ENCODE assay signal across 19 mouse cellular contexts in genomic region chr4:148912134-148912533, GRCm38 (mm10).
DNase-seq lines count a peak whose midpoint lies in the region; ATAC-seq and TF ChIP-seq lines count a peak whose summit lies in the region.
"Had no signal": no experiment of that assay in that cellular context is flagged by ENCODE, and none has a peak within 500 bp of the region (broad histone marks: within the 10 kb centered on the region; RNA-seq: fewer than 3 reads in every experiment).

No protein-coding gene starts in this region.

- H3K4me2 ChIP-seq in heart, embryonic 13.5 days, result peak overlapping the region; percentile 44
- peak overlapping the region; percentile 50 for H3K4me2 ChIP-seq in myocyte (ENCODE audit: low read depth)
- H3K4me2 ChIP-seq: embryonic facial prominence, embryonic 12.5 days; hindbrain, embryonic 15.5 days; liver, embryonic 15.5 days had no signal

- no peak overlapping the region for H3ac ChIP-seq in myocyte (ENCODE audit: control insufficient read depth, insufficient read length)

- H3K27ac ChIP-seq in heart, embryonic 13.5 days (replicated peaks), result peak overlapping the region; percentile 91
- H3K27ac ChIP-seq in kidney, adult 2 months (ENCODE audit: insufficient read depth, low read depth, low read length), result peak overlapping the region; percentile 26; the same call in 1 of the 2 replicates
- H3K27ac ChIP-seq in ES-E14 (ENCODE audit: insufficient read depth, low read depth, low read length, poor library complexity, severe bottlenecking), result peak overlapping the region; percentile 69; the same call in 1 of the 2 replicates
- H3K27ac ChIP-seq: embryonic facial prominence, embryonic 12.5 days; hindbrain, embryonic 15.5 days; liver, embryonic 15.5 days had no signal

- in situ Hi-C loops in ES-E14 (cut with MboI; ENCODE audit: low sequenced_read_pairs in 2 of 2, unreplicated experiment in 2 of 2), result loop anchor here (5.0 to 10.0 kb wide), 2 partner anchors 105 to 107 kb away; partner anchors contain the start of gene Casz1 (in 1 of the 2)

- TF ChIP-seq POLR2A in kidney, adult 2 months (IDR thresholded peaks at IDR 0.05; ENCODE audit: low read depth, low read length), result no peak
- TF ChIP-seq POLR2A in myocyte (IDR thresholded peaks at IDR 0.05; ENCODE audit: insufficient read length, low read depth), result no peak

- DNase-seq in heart, adult 18-20 months, result no peak
- no peak for DNase-seq in kidney, adult 2 months
- no peak for DNase-seq in kidney, postnatal 36 days
- no peak for DNase-seq in ES-E14 (ENCODE audit: low read depth, low spot score)
- DNase-seq in cerebellum, postnatal 4 days (ENCODE audit: low spot score in 2 of 2), result no peak
- DNase-seq: adrenal gland, postnatal 10 days; cerebellum, adult 9-10 months; forebrain, postnatal 0 days; lung, postnatal 14 days; right cerebral cortex, postnatal 4 days had no signal

- peaks cover 95% of the 10 kb centered on the region for H3K4me1 ChIP-seq in heart, embryonic 13.5 days
- H3K4me1 ChIP-seq in kidney, adult 2 months (ENCODE audit: control insufficient read depth, insufficient read depth, low read length), result peaks cover 34% of the 10 kb centered on the region
- H3K4me1 ChIP-seq in ES-E14 (ENCODE audit: control insufficient read depth in 2 of 2, insufficient read depth in 2 of 2, low read length in 2 of 2, poor library complexity in 1 of 2), result peaks cover 7 to 43% of the 10 kb centered on the region in 2 experiments
- H3K4me1 ChIP-seq: liver, embryonic 15.5 days had no signal

- WGBS in heart, embryonic 13.5 days, result 25% methylated on average over 7 of the region's 7 CpGs
- WGBS in kidney, adult 2 months, result 66% methylated on average over 7 of the region's 7 CpGs

- no peaks in the 10 kb centered on the region for H3K36me3 ChIP-seq in heart, embryonic 13.5 days
- H3K36me3 ChIP-seq in kidney, adult 2 months (ENCODE audit: control insufficient read depth, insufficient read depth, low read length), result no peaks in the 10 kb centered on the region
- no peaks in the 10 kb centered on the region for H3K36me3 ChIP-seq in ES-E14 (ENCODE audit: control insufficient read depth, insufficient read depth, low read length, poor library complexity, severe bottlenecking)
- H3K36me3 ChIP-seq in myocyte (ENCODE audit: control insufficient read depth, insufficient read depth), result no peaks in the 10 kb centered on the region
- H3K36me3 ChIP-seq: embryonic facial prominence, embryonic 12.5 days; G1E; hindbrain, embryonic 15.5 days; liver, embryonic 15.5 days had no signal

- no peaks in the 10 kb centered on the region for H3K79me2 ChIP-seq in myocyte (ENCODE audit: control insufficient read depth, insufficient read depth)

- H3K4me3 ChIP-seq in heart, embryonic 13.5 days, result no peak overlapping the region
- no peak overlapping the region for H3K4me3 ChIP-seq in kidney, adult 2 months (ENCODE audit: insufficient read depth, low read depth, low read length)
- no peak overlapping the region for H3K4me3 ChIP-seq in ES-E14 (ENCODE audit: insufficient read depth in 1 of 2, low read depth in 1 of 2, low read length in 2 of 2, poor library complexity in 1 of 2, severe bottlenecking in 1 of 2)
- no peak overlapping the region for H3K4me3 ChIP-seq in myocyte
- H3K4me3 ChIP-seq: embryonic facial prominence, embryonic 12.5 days; hindbrain, embryonic 15.5 days; liver, embryonic 15.5 days had no signal

- no peaks in the 10 kb centered on the region for H3K27me3 ChIP-seq in heart, embryonic 13.5 days (replicated peaks)
- H3K27me3 ChIP-seq in kidney, adult 2 months (replicated peaks; ENCODE audit: control insufficient read depth, insufficient read depth, low read length), result no peaks in the 10 kb centered on the region
- H3K27me3 ChIP-seq in myocyte (ENCODE audit: control insufficient read depth, insufficient read depth, insufficient read length), result no peaks in the 10 kb centered on the region

- no peaks in the 10 kb centered on the region for H3K9me3 ChIP-seq in heart, embryonic 13.5 days
- H3K9me3 ChIP-seq in ES-E14 (ENCODE audit: control insufficient read depth, insufficient read depth, low read depth, low read length), result no peaks in the 10 kb centered on the region
- H3K9me3 ChIP-seq: embryonic facial prominence, embryonic 12.5 days; G1E; hindbrain, embryonic 15.5 days; liver, embryonic 15.5 days had no signal

- no peak for ATAC-seq in heart, embryonic 13.5 days (ENCODE audit: extremely low read depth, insufficient number of reproducible peaks, low FRiP score, low TSS enrichment)
- ATAC-seq: activated CD4-positive, CD25-positive, alpha-beta regulatory T cell, adult 4 months; forebrain, postnatal 0 days; intestine, embryonic 16.5 days; midbrain, embryonic 16.5 days had no signal

- TF ChIP-seq CTCF in kidney, adult 2 months (conservative IDR thresholded peaks at IDR 0.05; ENCODE audit: insufficient read depth, insufficient read length, low read depth, low read length), result no peak

- H3K9ac ChIP-seq in heart, embryonic 13.5 days, result peak overlapping the region; percentile 71
- H3K9ac ChIP-seq in ES-E14 (ENCODE audit: insufficient read depth, low read depth, low read length, poor library complexity, severe bottlenecking), result no peak overlapping the region
- H3K9ac ChIP-seq: embryonic facial prominence, embryonic 12.5 days; forebrain, postnatal 0 days; hindbrain, embryonic 15.5 days; liver, embryonic 15.5 days had no signal

TF ChIP-seq in ES-E14, 5 proteins besides CTCF, POLR2A, EP300 and RAD21:
- no peak for TF ChIP-seq CHD2 (IDR thresholded peaks at IDR 0.05; ENCODE audit: low read depth, low read length)
- TF ChIP-seq ZC3H11A (IDR thresholded peaks at IDR 0.05; ENCODE audit: borderline replicate concordance, low read depth, low read length), result no peak
- TF ChIP-seq MAFK (IDR thresholded peaks at IDR 0.05; ENCODE audit: insufficient read depth, low read depth, low read length), result no peak
- TF ChIP-seq HCFC1 (IDR thresholded peaks at IDR 0.05; ENCODE audit: borderline replicate concordance, insufficient read depth, low read length), result no peak
- TF ChIP-seq ZNF384 (IDR thresholded peaks at IDR 0.05; ENCODE audit: low read depth, low read length), result no peak

TF ChIP-seq in myocyte, 11 proteins besides CTCF, POLR2A, EP300 and RAD21:
- peak in 1 of 3 experiments; percentile 76 for TF ChIP-seq MYOG (IDR thresholded peaks at IDR 0.05; ENCODE audit: control insufficient read depth in 1 of 3, insufficient read depth in 1 of 3, insufficient read length in 2 of 3, low read depth in 2 of 3)
- TF ChIP-seq TCF12 (IDR thresholded peaks at IDR 0.05; ENCODE audit: insufficient read depth, poor library complexity, severe bottlenecking), result no peak
- TF ChIP-seq MYOD1 (IDR thresholded peaks at IDR 0.05; ENCODE audit: control insufficient read depth in 1 of 3, insufficient read length in 2 of 3, low read depth in 2 of 3), result peak in 2 of 3 experiments; percentile 16 to 62
TF ChIP-seq in myocyte: peak in this region for 2.

Comparison
In these comparisons a context has a peak if more than half of its experiments do, and no peak if none do; other contexts are left out.
1. H3K27ac ChIP-seq: peak in every context shown above with its lines; median percentile 91 in heart, embryonic 13.5 days; 69 in ES-E14; 26 in kidney, adult 2 months.